Mouse (Mus musculus) cerebellum, adult 18-20 months (tissue): ENCODE measurements around the gene Ctsw.

Experiments
- DNase-seq, 2 experiments: peaks; one replicate each; pipeline ENCODE4 v3.0.0; 2021

Ctsw gene

GRCm38 (mm10) chr19:5461411-5461810 lies 6.9 kb downstream of the Ctsw start:
- no peak for DNase-seq

DNA sequence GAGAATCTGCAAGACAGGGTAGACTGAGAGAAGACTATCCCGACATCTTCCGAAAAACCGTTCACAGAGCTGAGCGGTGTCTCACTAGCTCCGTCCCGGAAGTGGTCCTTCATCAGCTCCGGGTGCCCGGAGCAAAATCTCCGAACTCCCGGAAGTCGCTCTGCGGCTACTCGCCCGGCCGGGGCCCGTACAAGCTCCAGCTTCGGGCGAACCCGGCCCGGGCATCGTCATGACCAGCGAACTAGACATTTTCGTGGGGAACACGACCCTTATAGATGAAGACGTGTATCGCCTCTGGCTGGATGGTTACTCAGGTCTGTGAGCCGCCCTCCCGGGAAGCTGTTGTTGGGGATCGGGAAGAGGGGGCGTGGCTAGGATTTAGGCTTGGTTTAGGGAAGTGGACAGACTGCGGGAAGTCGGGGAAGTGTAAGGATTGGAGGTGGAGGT lies 7.8 kb downstream of the Ctsw start, which contains the start of gene Fibp:
Gene Fibp, plus strand, starts transcription at position 151 of the 447 bp plus-strand sequence.
- DNase-seq, result peak; percentile 86 to 88

GRCm38 (mm10) chr19:5459896-5460295 lies 8.4 kb downstream of the Ctsw start:
- DNase-seq, result no peak

DNA sequence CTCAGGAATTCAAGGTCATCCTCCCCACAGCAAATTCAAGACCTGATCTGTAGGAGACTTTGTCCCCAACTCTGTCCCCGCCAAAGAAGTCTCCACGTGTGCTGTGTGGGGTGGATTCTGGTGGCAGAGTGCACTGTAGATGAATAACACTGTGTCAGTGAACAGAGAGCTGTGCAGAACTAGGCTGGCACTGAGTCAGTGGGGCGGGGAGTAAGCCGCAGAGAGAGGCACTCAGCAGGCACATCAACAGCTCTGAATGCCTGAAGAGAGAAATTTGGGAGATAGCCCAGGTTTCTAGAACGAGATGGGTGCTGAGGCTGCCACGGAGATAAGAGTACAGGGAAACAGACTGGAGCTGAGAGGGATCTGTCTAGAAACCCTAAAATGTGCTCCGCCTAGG lies 9.3 kb downstream of the Ctsw start:
- DNase-seq, result no peak

DNA sequence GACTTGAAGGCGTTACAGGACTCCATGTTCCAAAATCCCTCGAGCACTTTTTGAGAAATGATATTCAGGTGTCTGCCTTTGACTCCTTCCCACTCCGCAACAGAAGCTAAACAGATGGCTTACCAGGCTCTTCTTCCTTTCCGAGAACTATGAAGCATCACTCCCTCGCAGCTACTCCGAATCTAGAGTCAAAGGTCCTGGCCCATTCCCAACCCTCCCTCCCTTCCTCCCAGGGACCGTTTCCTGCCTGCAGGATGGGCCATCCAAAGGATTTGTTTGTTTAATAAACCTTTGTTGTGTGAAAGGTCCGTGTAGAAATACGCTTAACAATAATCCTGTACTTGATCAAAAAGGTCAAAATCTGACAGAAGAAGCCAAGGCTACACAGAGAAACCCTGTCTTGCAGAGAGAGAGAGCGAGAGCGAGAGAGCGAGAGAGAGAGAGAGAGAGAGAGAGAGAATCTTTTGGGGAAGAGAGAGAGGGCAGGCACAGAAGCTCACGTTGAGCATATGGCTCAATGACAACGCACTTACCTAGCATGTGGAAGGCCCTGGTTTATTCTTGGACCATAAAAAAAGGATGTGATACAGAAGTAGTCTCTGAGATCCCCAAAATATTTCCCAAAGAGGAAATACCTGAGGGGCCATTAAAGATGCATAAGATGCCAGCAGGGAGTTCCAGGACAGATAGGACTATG lies 10.4 kb downstream of the Ctsw start, which contains the start of gene Ccdc85b:
Gene Ccdc85b, minus strand, starts transcription at position 149 of the 697 bp plus-strand sequence.
- DNase-seq, result no peak

GRCm38 (mm10) chr19:5456922-5457745 lies 11.2 kb downstream of the Ctsw start:
- DNase-seq, result peak; percentile 98

- no peak for DNase-seq
Observed at GRCm38 (mm10) chr19:5456241-5456921, 11.9 kb downstream of the Ctsw start.

DNA sequence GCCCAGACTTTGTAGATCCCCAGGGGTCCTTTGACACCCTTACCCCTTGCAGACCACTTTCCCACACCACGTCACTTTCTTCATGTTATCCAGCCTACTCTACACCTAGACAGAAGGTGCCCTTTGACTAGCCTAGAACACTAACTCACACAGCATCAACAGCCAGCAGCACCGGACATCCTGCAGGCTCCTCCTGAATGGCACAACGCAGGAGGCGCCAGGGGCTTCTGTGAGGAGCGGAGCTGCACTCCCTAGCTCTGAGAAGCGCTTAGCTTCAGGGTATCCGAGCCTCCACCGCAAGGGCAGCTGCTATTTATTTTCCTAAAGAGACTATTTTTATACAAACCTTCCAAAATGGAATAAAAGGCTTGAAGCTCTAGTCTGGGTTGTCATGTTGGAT lies 12.7 kb downstream of the Ctsw start:
- DNase-seq, result no peak

DNA sequence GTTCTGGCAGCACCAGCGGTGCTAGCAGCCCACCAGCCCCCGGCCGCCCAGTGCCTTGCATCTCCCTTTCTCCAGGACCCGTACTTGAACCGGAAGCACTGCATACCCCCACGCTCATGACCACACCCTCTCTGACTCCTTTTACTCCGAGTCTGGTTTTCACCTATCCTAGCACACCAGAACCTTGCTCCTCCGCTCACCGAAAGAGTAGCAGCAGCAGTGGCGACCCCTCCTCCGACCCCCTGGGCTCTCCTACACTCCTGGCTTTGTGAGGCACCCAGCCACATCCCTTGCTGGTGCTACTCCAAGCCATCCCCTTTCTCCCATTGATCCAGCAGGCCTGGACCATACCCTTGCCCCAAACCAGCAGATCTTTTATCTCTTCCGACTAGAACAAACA lies 13.3 kb downstream of the Ctsw start:
- DNase-seq, result no peak

- no peak for DNase-seq
Observed at GRCm38 (mm10) chr19:5451766-5452165, 16.5 kb downstream of the Ctsw start.

DNA sequence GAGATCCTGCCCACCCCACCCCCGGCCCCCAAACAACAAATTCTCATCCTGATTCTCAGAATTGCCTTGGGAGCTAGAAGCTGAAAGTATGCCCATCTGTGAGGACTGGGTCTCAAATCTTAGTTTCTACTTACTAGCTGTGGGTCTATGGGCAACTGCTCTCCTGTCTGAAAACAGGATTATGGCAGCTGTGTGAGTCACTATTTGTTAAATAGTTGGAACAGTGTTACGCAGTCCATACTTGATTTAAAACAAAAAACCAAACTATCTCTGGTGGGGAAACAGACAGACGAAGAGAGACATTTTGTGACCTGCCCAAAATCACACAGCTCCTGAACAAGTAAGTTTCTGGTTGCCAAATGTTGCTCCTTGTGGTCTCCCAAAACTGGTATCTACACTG lies 18.6 kb downstream of the Ctsw start:
- no peak for DNase-seq

GRCm38 (mm10) chr19:5448354-5449150 lies 19.8 kb downstream of the Ctsw start:
- peak in 1 of 2 experiments; percentile 10 for DNase-seq

DNA sequence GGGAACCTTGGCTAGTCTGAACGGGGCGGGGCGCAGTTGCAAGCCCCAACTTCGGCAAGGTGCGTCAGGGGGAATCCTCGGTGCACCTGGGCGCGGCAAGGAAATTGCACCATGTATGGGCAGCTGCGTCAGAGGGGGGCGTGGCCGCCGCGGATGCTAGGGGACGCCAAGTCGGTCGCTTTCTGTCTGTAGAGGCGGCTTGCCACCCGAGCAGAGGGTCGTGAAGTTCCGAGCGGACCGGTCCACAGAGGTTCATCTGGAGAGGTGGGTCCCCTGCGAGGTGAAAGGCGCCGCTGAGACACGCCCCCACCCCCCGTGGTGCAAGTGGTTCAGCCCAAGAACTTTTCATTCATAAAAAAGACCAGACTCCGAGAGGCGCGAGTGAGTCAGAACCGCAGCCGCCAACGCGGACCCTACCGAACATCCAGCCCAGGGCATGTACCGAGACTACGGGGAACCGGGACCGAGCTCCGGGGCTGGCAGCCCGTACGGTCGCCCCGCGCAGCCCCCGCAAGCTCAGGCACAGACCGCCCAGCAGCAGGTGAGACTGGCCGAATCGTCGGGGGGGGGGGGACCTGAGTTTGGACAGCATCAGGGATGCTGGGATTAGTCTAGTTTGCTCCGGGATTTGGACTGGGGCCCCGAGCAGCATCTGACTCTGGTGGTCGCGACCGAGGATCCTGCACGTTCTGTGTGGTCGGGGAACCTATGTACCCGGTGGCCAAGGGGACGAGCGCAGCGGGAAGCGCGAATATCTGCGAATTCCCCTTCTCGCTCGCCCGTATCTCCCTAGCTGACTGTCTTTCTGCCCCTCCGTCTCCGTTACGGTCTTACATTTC lies 20.6 kb downstream of the Ctsw start, which contains the start of gene Fosl1:
Gene Fosl1, plus strand, starts transcription at position 33 of the 839 bp plus-strand sequence.
- DNase-seq, result peak; percentile 73 to 74

DNA sequence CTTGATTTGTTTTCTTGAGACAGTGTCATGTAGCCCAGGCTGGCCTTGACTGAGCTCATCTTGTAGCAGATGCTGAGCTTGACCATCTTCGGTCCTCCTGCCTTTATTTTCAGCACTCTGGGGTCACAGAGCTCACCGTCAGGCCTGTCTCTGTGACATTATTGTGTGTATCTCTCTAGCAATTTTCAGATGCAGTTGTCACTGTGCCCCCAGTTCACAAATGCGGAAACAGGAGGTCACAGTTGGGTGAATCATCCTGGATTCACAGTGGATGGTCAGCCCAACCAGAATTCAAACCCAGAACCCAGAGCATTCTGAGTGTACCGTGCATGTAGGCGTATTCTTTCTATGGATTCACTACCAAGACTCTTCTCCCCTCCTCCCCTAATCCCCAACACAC lies 22.6 kb downstream of the Ctsw start:
- DNase-seq, result peak in 1 of 2 experiments; percentile 0

GRCm38 (mm10) chr19:5444954-5445353 lies 23.4 kb downstream of the Ctsw start:
- DNase-seq, result peak in 1 of 2 experiments; percentile 0

DNA sequence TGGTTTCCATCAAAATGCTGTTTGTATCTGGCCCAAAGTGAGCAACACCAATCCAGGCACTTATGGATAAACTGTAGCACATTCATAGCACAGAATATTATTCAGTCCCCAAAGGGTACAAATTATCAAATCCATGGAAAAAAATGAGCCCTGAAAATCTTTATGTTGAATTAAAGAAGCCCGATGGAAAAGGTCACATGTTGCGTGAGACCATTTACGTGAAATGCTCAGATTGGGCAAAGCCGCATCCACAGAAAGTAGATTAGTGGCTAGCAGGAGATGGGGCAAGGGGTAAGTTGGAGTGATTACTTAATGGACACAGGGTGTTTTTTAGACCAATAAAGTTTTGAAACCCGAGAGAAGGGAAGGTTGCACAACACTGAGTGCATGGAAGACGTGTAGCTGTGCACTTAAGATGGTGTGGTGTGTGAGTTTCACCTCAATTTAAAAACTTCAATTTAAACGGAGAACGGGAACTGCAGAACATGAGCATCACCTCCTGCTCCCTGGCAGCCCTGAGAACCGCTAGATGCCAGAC lies 23.9 kb downstream of the Ctsw start:
- DNase-seq, result peak in 1 of 2 experiments; percentile 0

DNA sequence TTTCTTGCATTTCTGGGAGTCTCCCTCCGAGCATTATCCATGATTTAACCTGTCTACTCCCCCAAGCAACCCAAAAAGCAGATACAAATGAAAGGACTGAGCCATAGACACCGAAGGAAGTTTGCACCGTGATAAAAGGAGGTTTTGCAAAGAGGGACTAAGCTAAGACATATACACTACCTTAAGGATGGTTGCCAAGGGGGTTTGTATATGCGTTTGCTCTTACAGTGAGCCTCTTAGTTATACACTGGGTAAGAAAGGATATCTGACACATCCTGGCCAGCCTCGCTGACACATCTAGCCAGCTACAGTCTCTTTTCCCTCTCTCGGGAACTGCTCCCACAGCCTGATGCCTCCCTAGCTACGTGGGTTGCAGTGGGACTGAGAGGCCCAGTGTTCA lies 34.4 kb downstream of the Ctsw start:
- no peak for DNase-seq

GRCm38 (mm10) chr19:5432992-5433852 lies 35.1 kb downstream of the Ctsw start:
- DNase-seq, result peak; percentile 46 to 47

- no peak for DNase-seq
Observed at GRCm38 (mm10) chr19:5431911-5432464, 36.3 kb downstream of the Ctsw start.

- no peak for DNase-seq
Observed at GRCm38 (mm10) chr19:5430408-5430807, 37.9 kb downstream of the Ctsw start.
